In genomic region chr11:80323255-80323654, GRCm38 (mm10) we compare ENCODE assay signal across 14 mouse cellular contexts. TPM values are rescaled to one million over a fixed set of nuclear protein-coding genes. Genes with fewer than 3 reads are reported as not detected.
DNase-seq lines count a peak whose midpoint lies in the region; ATAC-seq lines count a peak whose summit lies in the region.
"Had no signal": no experiment of that assay in that cellular context is flagged by ENCODE, and none has a peak within 500 bp of the region (broad histone marks: within the 10 kb centered on the region; RNA-seq: fewer than 3 reads in every experiment).

No protein-coding gene starts in this region.

- peaks cover 14% of the 10 kb centered on the region for H3K4me1 ChIP-seq in midbrain, embryonic 12.5 days
- no peaks in the 10 kb centered on the region for H3K4me1 ChIP-seq in midbrain, embryonic 16.5 days (ENCODE audit: control insufficient read depth, insufficient read depth, low read length)
- H3K4me1 ChIP-seq in megakaryocyte, embryonic 14.5 days = peaks cover 69% of the 10 kb centered on the region

- H3K4me3 ChIP-seq in midbrain, embryonic 12.5 days = no peak overlapping the region
- H3K4me3 ChIP-seq in midbrain, embryonic 16.5 days (ENCODE audit: low read depth, low read length) = no peak overlapping the region
- peak overlapping the region; percentile 88 for H3K4me3 ChIP-seq in megakaryocyte, embryonic 14.5 days (replicated peaks)
- H3K4me3 ChIP-seq: left cerebral cortex, adult 2 months; neural tube, embryonic 13.5 days had no signal

- 0 out of 2 replicates have a peak, but pooled peaks have one; percentile 12 for ATAC-seq in midbrain, embryonic 12.5 days (ENCODE audit: low FRiP score, low read depth)
- no peak for ATAC-seq in midbrain, embryonic 16.5 days
- ATAC-seq: forebrain, embryonic 14.5 days had no signal

- WGBS in midbrain, embryonic 12.5 days = 55% methylated on average over 13 of the region's 13 CpGs
- WGBS in midbrain, embryonic 16.5 days = 46% methylated on average over 13 of the region's 13 CpGs

- no peaks in the 10 kb centered on the region for H3K9me3 ChIP-seq in midbrain, embryonic 12.5 days
- no peaks in the 10 kb centered on the region for H3K9me3 ChIP-seq in midbrain, embryonic 16.5 days (replicated peaks; ENCODE audit: control insufficient read depth, low read length, poor library complexity, severe bottlenecking)
- no peaks in the 10 kb centered on the region for H3K9me3 ChIP-seq in megakaryocyte, embryonic 14.5 days
- H3K9me3 ChIP-seq: G1E; neural tube, embryonic 13.5 days had no signal

- H3K27me3 ChIP-seq in midbrain, embryonic 12.5 days = no peaks in the 10 kb centered on the region
- no peaks in the 10 kb centered on the region for H3K27me3 ChIP-seq in midbrain, embryonic 16.5 days (ENCODE audit: control insufficient read depth, insufficient read depth, low read depth, low read length)
- no peaks in the 10 kb centered on the region for H3K27me3 ChIP-seq in megakaryocyte, embryonic 14.5 days (replicated peaks)
- H3K27me3 ChIP-seq: neural tube, embryonic 13.5 days had no signal

- no peak overlapping the region for H3K4me2 ChIP-seq in midbrain, embryonic 12.5 days (replicated peaks)
- H3K4me2 ChIP-seq in midbrain, embryonic 16.5 days (ENCODE audit: low read length) = no peak overlapping the region
- H3K4me2 ChIP-seq: neural tube, embryonic 13.5 days had no signal

- H3K36me3 ChIP-seq in midbrain, embryonic 12.5 days = 0 out of 2 replicates have a peak, but pooled peaks cover 8% of the 10 kb centered on the region
- no peaks in the 10 kb centered on the region for H3K36me3 ChIP-seq in midbrain, embryonic 16.5 days (ENCODE audit: control insufficient read depth, insufficient read depth, low read length)
- H3K36me3 ChIP-seq in megakaryocyte, embryonic 14.5 days (replicated peaks; ENCODE audit: low read length) = peaks cover 4% of the 10 kb centered on the region
- H3K36me3 ChIP-seq: G1E; neural tube, embryonic 13.5 days had no signal

- peak; percentile 52 for DNase-seq in c-Kit-positive CD71-negative TER-119-negative erythroid progenitor cells, embryonic 14.5 days (ENCODE audit: low read depth)
- DNase-seq in cerebellum, adult 11-12 months = no peak
- DNase-seq in heart, postnatal 36 days = no peak
- DNase-seq in urinary bladder, postnatal 14 days (ENCODE audit: low spot score) = no peak
- DNase-seq: adrenal gland, adult 2 months; kidney, postnatal 14 days; lung, postnatal 36 days had no signal

- intact Hi-C loops in heart, postnatal 36 days (cut with DNase I) = no loop called here

- H3K27ac ChIP-seq in midbrain, embryonic 12.5 days (replicated peaks) = no peak overlapping the region
- no peak overlapping the region for H3K27ac ChIP-seq in midbrain, embryonic 16.5 days (ENCODE audit: low read length)
- H3K27ac ChIP-seq: left cerebral cortex, adult 2 months; neural tube, embryonic 13.5 days had no signal

- no peak overlapping the region for H3K9ac ChIP-seq in midbrain, embryonic 12.5 days (replicated peaks)
- no peak overlapping the region for H3K9ac ChIP-seq in midbrain, embryonic 16.5 days (ENCODE audit: low read depth, low read length)
- H3K9ac ChIP-seq: neural tube, embryonic 13.5 days had no signal

RNA-seq across cellular contexts. Expression of gene Rhbdl3, which starts 22.5 kb away (rescaled TPM):
- polyA plus RNA-seq in midbrain, embryonic 12.5 days (2016; fragmentation: Nextera tagmentation; extraction: Ambion mirVana) = 30.1 and 32.1 TPM in 2 replicates
- 4.7 and 5.1 TPM in 2 replicates for polyA plus RNA-seq in midbrain, embryonic 16.5 days (2015; fragmentation: Nextera tagmentation; extraction: Ambion mirVana)
- polyA plus RNA-seq in megakaryocyte, embryonic 14.5 days (2012; ENCODE audit: insufficient read depth, low replicate concordance) = 3.2 and 5.6 TPM in 2 replicates
- total RNA-seq in heart, postnatal 36 days (2021) = 1 to 10 TPM; 7.2 to 7.9 TPM

RNA-seq across cellular contexts. Expression of gene 5730455P16Rik, which starts 54.6 kb away (rescaled TPM):
- polyA plus RNA-seq in midbrain, embryonic 12.5 days (2016; fragmentation: Nextera tagmentation; extraction: Ambion mirVana) = 31.4 and 34.4 TPM in 2 replicates
- 38.1 and 39.4 TPM in 2 replicates for polyA plus RNA-seq in midbrain, embryonic 16.5 days (2015; fragmentation: Nextera tagmentation; extraction: Ambion mirVana)
- 0.60 and 1.8 TPM in 2 replicates for polyA plus RNA-seq in megakaryocyte, embryonic 14.5 days (2012; ENCODE audit: insufficient read depth, low replicate concordance)
- 10 to 100 TPM; 22.0 to 22.8 TPM for total RNA-seq in heart, postnatal 36 days (2021)

RNA-seq across cellular contexts. Expression of gene Zfp207, which starts 59.8 kb away (rescaled TPM):
- 278 and 288 TPM in 2 replicates for polyA plus RNA-seq in midbrain, embryonic 12.5 days (2016; fragmentation: Nextera tagmentation; extraction: Ambion mirVana)
- 190 and 202 TPM in 2 replicates for polyA plus RNA-seq in midbrain, embryonic 16.5 days (2015; fragmentation: Nextera tagmentation; extraction: Ambion mirVana)
- 11.3 and 21.4 TPM in 2 replicates for polyA plus RNA-seq in megakaryocyte, embryonic 14.5 days (2012; ENCODE audit: insufficient read depth, low replicate concordance)
- total RNA-seq in heart, postnatal 36 days (2021) = 10 to 100 TPM; 64.0 to 74.5 TPM

Comparison
In these comparisons a context has a peak if more than half of its experiments do, and no peak if none do; other contexts are left out.
1. RNA of gene 5730455P16Rik, which starts 54.6 kb away (polyA plus RNA-seq): 38.1 to 39.4 TPM in midbrain, embryonic 16.5 days and 31.4 to 34.4 TPM in midbrain, embryonic 12.5 days; 0.60 to 1.8 TPM in megakaryocyte, embryonic 14.5 days; every median in the first group is over 10 times any median in the second.